Mouse (Mus musculus): Measurements from ENCODE around the gene Rab17. TPM values are rescaled to one million over a fixed set of nuclear protein-coding genes. Genes with fewer than 3 reads are reported as not detected.

The Rab17 gene
- total RNA-seq (2018; cell fraction: chromatin; rRNA removed) = not detected
- total RNA-seq (2018; cell fraction: cytosol; rRNA removed) = under 1 TPM in 5 of 26 experiments, not detected in 21; 0.05 to 0.18 (median 0.17) TPM
- total RNA-seq (2018; cell fraction: nucleus; rRNA removed) = under 1 TPM in 1 of 26 experiments, not detected in 25; 0.89 TPM
- not detected in 3 replicates for polyA plus RNA-seq (2018)

DNA sequence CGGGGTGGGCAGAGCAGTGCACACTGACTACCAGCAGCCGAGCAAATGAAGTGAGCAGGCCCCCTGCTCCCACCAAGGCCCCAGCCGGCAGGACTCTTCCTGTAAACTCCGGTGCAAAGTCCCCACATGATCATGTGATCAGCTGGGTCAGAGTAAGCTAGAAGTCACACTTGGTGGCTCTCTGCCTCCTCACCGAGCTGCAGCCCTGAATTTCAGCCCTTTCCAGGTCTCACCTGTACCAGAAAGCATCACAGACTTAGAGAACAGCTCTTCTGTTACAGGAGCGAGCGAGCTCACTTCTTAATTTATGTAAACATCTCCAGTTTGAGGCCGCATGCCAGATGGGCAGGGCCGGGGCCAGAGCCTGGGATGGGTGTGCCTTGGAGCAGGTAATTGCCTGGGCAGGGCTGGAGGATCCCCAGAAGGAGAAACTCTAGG is at the start of gene Rab17:
TSS of gene Rab17 (minus strand) at position 315 of the 438 bp plus-strand sequence.
- no peaks in the 10 kb centered on the region for H3K36me3 ChIP-seq (ENCODE audit: inconsistent target)
- no peak within 1 kb of the TSS for H3K27ac ChIP-seq
- no peaks in the 10 kb centered on the region for H3K79me2 ChIP-seq (ENCODE audit: inconsistent target)
- no peak within 1 kb of the TSS for H3K4me3 ChIP-seq (ENCODE audit: inconsistent target)
- WGBS (ENCODE audit: missing documents) = 40% methylated on average over 9 of the region's 9 CpGs

DNA sequence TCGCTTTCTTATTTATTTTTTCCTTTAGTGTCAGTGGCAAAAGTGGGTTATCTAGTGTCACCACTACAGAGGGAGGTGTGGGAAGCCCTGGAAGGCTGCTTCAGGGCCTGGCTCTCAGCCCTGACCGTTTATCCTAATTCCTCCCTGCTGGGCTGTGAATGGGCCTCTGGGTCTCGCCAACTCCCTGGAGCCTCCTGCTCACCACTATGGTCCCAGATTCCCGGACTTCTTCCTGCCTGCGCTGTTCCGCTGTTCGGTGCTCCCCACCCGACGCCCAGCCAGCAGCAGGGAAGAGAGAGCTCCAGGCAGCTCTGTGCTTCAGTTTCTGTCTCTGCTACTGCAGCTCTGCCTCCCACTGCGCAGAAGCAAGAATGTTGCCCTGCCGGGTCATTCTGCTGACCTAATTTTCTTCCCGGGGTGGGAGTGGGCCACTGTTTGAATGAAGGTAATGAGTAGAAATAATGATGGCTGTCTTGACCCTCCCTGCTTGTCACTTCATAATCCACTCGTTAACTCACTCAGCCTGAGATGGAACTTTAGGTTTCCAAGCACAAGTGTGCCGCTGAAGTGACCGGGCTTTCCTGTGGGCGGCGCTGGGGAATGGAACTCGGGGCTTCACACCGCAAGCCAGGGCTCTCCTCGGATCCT is 47.8 kb upstream of the Rab17 start:
- H3K4me3 ChIP-seq (ENCODE audit: inconsistent target) = no peak overlapping the region
- no peak overlapping the region for H3K27ac ChIP-seq
- peaks cover 60% of the 10 kb centered on the region for H3K79me2 ChIP-seq (ENCODE audit: inconsistent target)
- H3K36me3 ChIP-seq (ENCODE audit: inconsistent target) = no peaks in the 10 kb centered on the region
- 83% methylated on average over 20 of the region's 20 CpGs for WGBS (ENCODE audit: missing documents)

DNA sequence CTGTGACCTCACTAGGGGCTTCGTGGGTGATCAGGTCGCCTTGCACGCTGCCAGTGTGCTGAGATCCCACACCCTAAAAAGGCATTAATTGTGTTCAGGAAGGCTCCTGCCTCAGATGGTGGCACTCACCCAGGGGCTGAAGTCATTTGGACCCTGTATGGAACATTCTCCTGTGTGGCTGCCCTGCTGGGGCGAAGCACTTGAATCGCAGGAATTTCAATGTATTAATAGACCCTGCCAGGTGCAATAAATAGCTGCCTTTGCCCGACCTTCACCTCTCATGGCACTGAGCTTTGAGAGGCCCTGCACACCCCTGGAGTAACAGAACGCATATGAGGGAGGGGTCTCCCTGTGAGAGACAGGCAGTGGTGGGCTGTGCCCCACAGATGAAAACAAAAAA is 46.1 kb upstream of the Rab17 start:
- WGBS (ENCODE audit: missing documents) = 91% methylated on average over 7 of the region's 7 CpGs
- H3K27ac ChIP-seq = no peak overlapping the region
- H3K79me2 ChIP-seq (ENCODE audit: inconsistent target) = peaks cover 73% of the 10 kb centered on the region
- H3K36me3 ChIP-seq (ENCODE audit: inconsistent target) = no peaks in the 10 kb centered on the region
- H3K4me3 ChIP-seq (ENCODE audit: inconsistent target) = no peak overlapping the region

DNA sequence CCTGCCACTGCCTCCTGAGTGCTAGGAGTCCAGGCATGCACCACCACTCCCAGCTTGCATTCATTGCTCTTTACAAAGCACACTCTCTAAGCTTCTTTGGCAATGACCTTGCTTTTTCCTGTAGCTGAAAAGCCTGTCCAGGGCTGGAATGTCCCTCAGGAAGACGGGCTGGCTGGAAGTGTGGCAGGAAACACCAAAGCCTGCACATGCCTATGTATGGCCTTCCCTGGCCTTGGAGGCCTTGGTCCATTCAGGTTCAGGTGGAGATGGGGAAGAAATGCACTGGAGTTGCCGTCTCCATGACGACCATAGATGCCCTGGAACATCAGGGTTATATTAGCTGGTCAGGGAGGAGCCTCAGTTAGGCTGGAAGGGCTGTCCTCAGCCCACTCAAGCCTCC is 44.3 kb upstream of the Rab17 start:
- WGBS (ENCODE audit: missing documents) = 98% methylated on average over 3 of the region's 3 CpGs
- Histone ChIP-seq H3K4me3 (ENCODE audit: inconsistent target) (no peak overlapping the region), H3K36me3 (ENCODE audit: inconsistent target) (no peaks in the 10 kb centered on the region), H3K27ac (no peak overlapping the region), H3K79me2 (ENCODE audit: inconsistent target) (peaks cover 75% of the 10 kb centered on the region)

DNA sequence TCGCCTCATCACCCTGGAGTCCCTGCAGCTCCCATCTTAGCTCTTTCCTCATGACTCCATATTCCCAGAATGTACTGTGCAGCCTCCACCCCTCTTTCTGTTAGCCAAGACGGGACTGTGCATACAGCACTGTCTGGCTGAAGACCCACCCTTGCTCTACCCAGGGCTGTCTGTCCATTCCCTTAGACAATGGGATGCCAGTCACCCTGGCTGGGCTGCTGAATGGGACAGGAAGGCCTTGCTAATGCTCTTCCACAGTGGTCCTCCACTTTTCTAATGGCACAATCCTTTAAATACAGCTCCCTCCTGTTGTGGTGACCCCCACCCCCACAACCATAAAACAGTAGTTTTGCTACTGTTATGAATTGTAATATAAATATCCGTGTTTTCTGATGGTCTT is 41.9 kb upstream of the Rab17 start:
- Histone ChIP-seq H3K4me3 (ENCODE audit: inconsistent target) (no peak overlapping the region), H3K79me2 (ENCODE audit: inconsistent target) (peaks cover 89% of the 10 kb centered on the region), H3K27ac (0 out of 2 replicates have a peak overlapping the region, but pooled peaks have one; percentile 1), H3K36me3 (ENCODE audit: inconsistent target) (no peaks in the 10 kb centered on the region)
- WGBS (ENCODE audit: missing documents) = 98% methylated on average over 3 of the region's 3 CpGs

DNA sequence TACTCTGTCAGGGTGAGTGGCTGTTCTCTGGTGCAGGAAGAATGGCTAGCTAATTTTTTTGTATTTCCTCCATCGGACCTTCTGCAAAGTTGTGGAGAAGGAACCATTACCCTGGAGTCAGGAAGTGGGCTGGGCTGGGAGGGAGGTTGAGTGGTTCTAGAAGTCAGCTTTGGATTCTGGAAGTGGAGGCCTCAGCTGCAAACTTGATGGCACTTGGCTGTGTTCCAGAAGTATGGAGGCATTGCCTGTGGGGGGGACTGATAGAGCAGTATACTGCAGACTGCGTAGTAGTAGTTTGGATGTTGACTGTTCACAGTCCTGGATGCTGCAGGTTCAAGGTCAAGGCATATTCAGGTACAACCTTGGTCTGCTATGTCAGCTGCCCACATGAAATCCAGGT is 41.3 kb upstream of the Rab17 start:
- Histone ChIP-seq H3K4me3 (ENCODE audit: inconsistent target) (no peak overlapping the region), H3K79me2 (ENCODE audit: inconsistent target) (peaks cover 93% of the 10 kb centered on the region), H3K36me3 (ENCODE audit: inconsistent target) (no peaks in the 10 kb centered on the region), H3K27ac (0 out of 2 replicates have a peak overlapping the region, but pooled peaks have one; percentile 1)
- 58% methylated on average over 2 of the region's 2 CpGs for WGBS (ENCODE audit: missing documents)

DNA sequence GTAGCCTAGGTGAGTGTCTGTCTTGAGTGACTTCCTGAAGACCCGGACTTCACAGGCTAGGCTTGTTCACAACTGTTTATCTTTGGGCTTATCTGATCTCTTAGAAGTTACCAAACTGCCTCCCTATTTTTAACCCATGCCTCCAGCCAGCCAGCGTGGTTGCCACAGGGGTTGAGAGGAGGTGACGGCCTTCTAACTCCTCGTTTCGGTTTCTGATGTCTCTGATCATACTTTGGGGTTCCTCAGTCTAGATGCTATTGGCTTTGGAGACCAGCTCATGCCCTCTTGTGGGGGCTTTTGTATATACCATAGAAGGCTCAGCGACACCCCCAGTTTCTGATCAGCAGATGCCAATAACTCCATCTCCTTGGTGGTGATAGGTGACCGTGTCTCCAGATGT is 40.8 kb upstream of the Rab17 start:
- 47% methylated on average over 7 of the region's 7 CpGs for WGBS (ENCODE audit: missing documents)
- Histone ChIP-seq H3K4me3 (ENCODE audit: inconsistent target) (no peak overlapping the region), H3K27ac (0 out of 2 replicates have a peak overlapping the region, but pooled peaks have one; percentile 1), H3K36me3 (ENCODE audit: inconsistent target) (no peaks in the 10 kb centered on the region), H3K79me2 (ENCODE audit: inconsistent target) (peaks cover 90% of the 10 kb centered on the region)

DNA sequence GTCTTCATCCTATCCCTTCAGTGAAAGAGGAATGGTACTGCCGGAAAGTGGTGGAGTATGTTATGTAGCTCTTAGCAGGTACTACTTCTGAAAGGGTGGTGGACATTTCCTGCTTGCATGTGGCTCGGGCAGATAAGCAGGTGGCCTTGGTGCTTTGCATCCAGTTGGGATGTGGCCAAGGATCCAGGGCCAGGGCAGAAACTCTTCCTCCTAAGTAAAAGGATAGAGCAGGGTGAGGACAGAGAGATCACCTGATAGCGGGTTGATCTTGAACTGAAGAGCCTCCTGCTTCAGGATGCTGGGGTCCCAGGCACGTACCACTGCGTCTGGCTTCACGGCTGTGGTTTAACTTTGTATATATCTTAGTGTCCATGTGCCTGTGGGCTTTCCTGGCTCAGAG is 39.8 kb upstream of the Rab17 start:
- H3K79me2 ChIP-seq (ENCODE audit: inconsistent target) = peaks cover 90% of the 10 kb centered on the region
- no peaks in the 10 kb centered on the region for H3K36me3 ChIP-seq (ENCODE audit: inconsistent target)
- 95% methylated on average over 6 of the region's 6 CpGs for WGBS (ENCODE audit: missing documents)
- no peak overlapping the region for H3K4me3 ChIP-seq (ENCODE audit: inconsistent target)
- H3K27ac ChIP-seq = no peak overlapping the region

DNA sequence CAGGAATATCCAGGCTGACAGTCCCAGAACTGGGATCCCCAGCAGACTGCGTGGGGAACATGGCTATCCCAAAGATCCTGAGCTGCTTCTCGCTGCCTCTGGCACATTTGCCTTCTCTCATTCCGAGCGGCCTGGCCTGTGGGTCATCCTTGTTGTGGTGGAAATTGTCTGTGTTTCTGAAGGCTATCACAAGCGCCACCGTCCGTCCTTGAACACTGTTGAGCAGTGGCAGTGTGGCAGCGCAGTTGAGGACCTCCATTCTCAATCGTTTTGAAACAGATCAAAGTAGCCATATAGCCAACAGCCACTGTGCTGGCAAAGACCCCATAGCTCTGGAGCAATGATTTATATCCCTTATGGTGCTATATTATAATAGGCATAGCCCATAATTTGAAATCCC is 39.3 kb upstream of the Rab17 start:
- peaks cover 90% of the 10 kb centered on the region for H3K79me2 ChIP-seq (ENCODE audit: inconsistent target)
- no peak overlapping the region for H3K27ac ChIP-seq
- 92% methylated on average over 9 of the region's 9 CpGs for WGBS (ENCODE audit: missing documents)
- H3K4me3 ChIP-seq (ENCODE audit: inconsistent target) = no peak overlapping the region
- no peaks in the 10 kb centered on the region for H3K36me3 ChIP-seq (ENCODE audit: inconsistent target)

DNA sequence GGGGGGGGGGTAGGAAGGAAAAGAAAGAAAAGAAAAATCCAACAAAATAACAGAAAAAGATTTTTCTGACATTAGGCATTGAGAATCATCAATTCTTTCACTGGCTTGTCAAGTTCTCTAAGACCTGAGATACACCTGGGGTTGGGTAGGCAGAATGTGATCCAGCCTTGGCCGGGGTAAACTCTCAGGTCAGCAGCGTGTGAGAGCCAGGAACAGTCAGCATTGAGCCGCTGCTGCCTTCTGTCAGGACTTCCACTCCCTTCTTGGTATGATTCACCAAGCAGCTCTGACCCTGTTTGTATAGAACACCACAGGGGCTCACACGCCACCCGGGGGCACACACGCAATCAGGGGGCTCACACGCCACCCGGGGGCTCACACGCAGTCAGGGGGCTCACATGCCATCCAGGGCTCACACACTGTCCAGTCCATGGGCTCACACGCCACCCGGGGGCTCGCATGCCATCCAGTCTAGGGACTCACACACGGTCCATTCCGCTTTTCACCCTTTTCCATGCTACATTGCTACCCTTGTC is 38.8 kb upstream of the Rab17 start:
- Histone ChIP-seq H3K79me2 (ENCODE audit: inconsistent target) (peaks cover 90% of the 10 kb centered on the region), H3K36me3 (ENCODE audit: inconsistent target) (no peaks in the 10 kb centered on the region), H3K27ac (no peak overlapping the region), H3K4me3 (ENCODE audit: inconsistent target) (no peak overlapping the region)
- 89% methylated on average over 12 of the region's 14 CpGs for WGBS (ENCODE audit: missing documents)

DNA sequence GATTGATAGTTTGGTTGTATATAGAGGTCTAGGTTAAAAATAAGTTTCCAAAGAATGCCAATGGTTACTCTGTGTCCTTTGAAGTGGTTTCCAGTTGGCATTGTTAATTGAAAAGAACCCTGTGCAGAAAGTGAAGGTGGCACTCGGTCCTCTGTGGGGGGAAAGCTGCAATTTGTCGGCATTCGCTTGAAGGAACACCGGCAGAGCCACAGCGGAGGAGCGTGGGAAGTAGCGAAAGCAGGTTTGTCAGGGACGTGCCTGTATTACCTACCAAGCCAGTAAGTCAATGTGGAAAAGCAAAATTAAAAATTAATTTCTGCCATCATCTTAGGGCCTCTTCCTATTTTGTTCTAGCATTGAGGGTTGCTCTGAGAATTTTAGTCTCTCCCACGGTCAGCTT is 37.2 kb upstream of the Rab17 start:
- Histone ChIP-seq H3K4me3 (ENCODE audit: inconsistent target) (no peak overlapping the region), H3K36me3 (ENCODE audit: inconsistent target) (no peaks in the 10 kb centered on the region), H3K79me2 (ENCODE audit: inconsistent target) (peaks cover 90% of the 10 kb centered on the region), H3K27ac (no peak overlapping the region)
- WGBS (ENCODE audit: missing documents) = 94% methylated on average over 9 of the region's 9 CpGs

DNA sequence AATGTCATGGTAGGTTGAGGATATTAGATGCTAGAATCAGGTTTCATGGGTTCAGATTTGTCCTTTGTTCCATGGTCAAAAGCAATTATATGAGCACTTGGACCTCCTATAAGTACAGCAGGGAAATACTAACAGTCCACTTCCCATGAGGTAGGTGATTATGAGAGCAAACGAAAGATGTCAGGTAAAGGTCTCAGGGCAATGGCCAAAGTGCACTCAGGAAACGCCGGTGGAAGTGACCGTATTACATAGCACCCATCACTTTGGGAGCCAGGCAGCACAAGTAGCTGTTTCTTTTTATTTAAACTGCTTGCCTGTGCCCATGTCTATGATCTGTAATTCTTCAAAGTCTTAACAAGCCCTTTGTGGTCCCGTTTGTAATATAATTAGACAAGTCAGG is 36.6 kb upstream of the Rab17 start:
- Histone ChIP-seq H3K36me3 (ENCODE audit: inconsistent target) (no peaks in the 10 kb centered on the region), H3K27ac (no peak overlapping the region), H3K79me2 (ENCODE audit: inconsistent target) (peaks cover 90% of the 10 kb centered on the region), H3K4me3 (ENCODE audit: inconsistent target) (no peak overlapping the region)
- 89% methylated on average over 5 of the region's 5 CpGs for WGBS (ENCODE audit: missing documents)

DNA sequence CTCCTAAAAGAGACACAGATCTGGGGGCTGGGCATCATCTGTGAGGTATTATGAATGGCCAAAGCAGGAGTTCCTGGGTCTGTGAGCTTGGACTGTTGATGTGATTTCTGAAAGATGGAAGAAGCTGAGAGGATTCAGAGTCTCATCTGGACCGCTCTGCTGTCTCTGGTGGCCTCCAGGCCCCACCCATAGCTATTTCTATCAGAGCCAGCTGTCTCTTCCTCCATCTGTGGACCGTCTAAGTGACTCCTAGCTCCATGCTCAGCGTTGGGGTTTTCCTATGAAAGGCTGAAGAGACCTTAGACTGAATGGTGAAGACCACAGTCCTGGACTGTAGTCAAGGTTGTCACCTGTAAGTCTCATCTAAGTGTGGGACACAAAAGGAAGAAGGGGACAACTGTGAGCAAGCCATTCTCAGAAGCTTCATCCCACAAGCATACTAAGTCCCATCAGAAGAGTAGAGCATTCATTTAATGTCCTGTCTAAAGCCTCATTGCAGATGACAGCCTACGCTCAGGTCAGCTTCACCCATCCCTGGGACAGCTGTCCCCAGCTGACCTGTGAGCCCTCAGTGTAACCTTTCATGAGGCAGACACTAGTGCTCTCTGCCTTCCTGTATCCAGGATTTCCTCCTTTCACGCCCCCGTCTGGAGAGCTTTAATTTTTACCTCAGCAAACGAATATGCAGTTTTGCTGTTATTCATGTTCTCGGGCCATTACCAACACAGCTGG is 34.2 kb upstream of the Rab17 start:
- WGBS (ENCODE audit: missing documents) = 92% methylated on average over 8 of the region's 8 CpGs
- Histone ChIP-seq H3K36me3 (ENCODE audit: inconsistent target) (no peaks in the 10 kb centered on the region), H3K4me3 (ENCODE audit: inconsistent target) (no peak overlapping the region), H3K79me2 (ENCODE audit: inconsistent target) (peaks cover 95% of the 10 kb centered on the region), H3K27ac (no peak overlapping the region)

DNA sequence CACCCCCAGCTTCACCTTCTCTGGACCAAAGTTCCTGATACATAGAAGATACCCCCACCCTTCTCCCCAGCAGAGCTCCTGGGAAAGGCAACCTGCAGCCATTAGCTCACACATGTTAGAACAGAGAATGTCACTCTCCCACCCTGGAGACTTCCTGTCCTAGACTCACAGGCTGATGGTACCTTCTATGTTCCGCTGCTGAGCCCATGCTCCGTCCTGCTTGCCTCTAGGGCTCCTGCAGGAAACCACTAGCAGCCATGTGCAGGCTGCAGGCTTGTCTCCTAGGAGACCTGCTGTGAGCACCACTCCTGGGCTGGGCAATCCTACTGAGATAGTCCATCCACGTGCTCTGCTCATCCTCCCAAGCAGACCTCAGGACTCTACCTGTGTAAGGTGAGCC is 33.2 kb upstream of the Rab17 start:
- no peak overlapping the region for H3K4me3 ChIP-seq (ENCODE audit: inconsistent target)
- H3K36me3 ChIP-seq (ENCODE audit: inconsistent target) = no peaks in the 10 kb centered on the region
- H3K27ac ChIP-seq = no peak overlapping the region
- H3K79me2 ChIP-seq (ENCODE audit: inconsistent target) = peaks cover 84% of the 10 kb centered on the region
- WGBS (ENCODE audit: missing documents) = 77% methylated on average over 3 of the region's 3 CpGs

All from macrophage (primary cell).